Mouse (Mus musculus): Measurements from ENCODE around the gene Pak1.

GRCm38 (mm10) chr7:97838574-97838973 is 50.2 kb downstream of the Pak1 start:
- TF ChIP-seq GABPA (IDR thresholded peaks at IDR 0.05; ENCODE audit: low read depth, low read length) (no peak), ZNF384 (IDR thresholded peaks at IDR 0.05; ENCODE audit: low read depth, low read length) (no peak), CTCF (IDR thresholded peaks at IDR 0.05 in 2 of 3, conservative IDR thresholded peaks at IDR 0.05 in 1 of 3; ENCODE audit: control insufficient read depth in 1 of 3, insufficient read depth in 1 of 3, low read depth in 2 of 3, low read length in 3 of 3, poor library complexity in 1 of 3, severe bottlenecking in 1 of 3) (no peak), CHD1 (IDR thresholded peaks at IDR 0.05; ENCODE audit: low read depth, low read length) (no peak), POLR2A (IDR thresholded peaks at IDR 0.05; ENCODE audit: control insufficient read depth in 1 of 2, insufficient read depth in 1 of 2, low read depth in 1 of 2, low read length in 2 of 2, poor library complexity in 1 of 2) (no peak), ELF1 (IDR thresholded peaks at IDR 0.05; ENCODE audit: low read depth, low read length) (no peak), E2F4 (IDR thresholded peaks at IDR 0.05; ENCODE audit: borderline replicate concordance, low read depth, low read length) (no peak), CHD2 (IDR thresholded peaks at IDR 0.05; ENCODE audit: low read length) (no peak), USF2 (IDR thresholded peaks at IDR 0.05; ENCODE audit: borderline replicate concordance in 1 of 2, insufficient read depth in 1 of 2, low read depth in 1 of 2, low read length in 2 of 2) (no peak), TCF12 (IDR thresholded peaks at IDR 0.05; ENCODE audit: low read depth, low read length) (no peak), ETS1 (IDR thresholded peaks at IDR 0.05; ENCODE audit: low read depth, low read length) (no peak), UBTF (IDR thresholded peaks at IDR 0.05; ENCODE audit: borderline replicate concordance, insufficient read depth, low read depth, low read length) (no peak), ZKSCAN1 (IDR thresholded peaks at IDR 0.05; ENCODE audit: low read depth, low read length) (no peak)
